Mouse (Mus musculus): ENCODE data around the gene Zfp488. TPM values are rescaled to one million over a fixed set of nuclear protein-coding genes. Genes with fewer than 3 reads are reported as not detected.

Gene Zfp488
- polyA plus RNA-seq, 1 experiment from 2014 or later = 0.06 TPM

DNA sequence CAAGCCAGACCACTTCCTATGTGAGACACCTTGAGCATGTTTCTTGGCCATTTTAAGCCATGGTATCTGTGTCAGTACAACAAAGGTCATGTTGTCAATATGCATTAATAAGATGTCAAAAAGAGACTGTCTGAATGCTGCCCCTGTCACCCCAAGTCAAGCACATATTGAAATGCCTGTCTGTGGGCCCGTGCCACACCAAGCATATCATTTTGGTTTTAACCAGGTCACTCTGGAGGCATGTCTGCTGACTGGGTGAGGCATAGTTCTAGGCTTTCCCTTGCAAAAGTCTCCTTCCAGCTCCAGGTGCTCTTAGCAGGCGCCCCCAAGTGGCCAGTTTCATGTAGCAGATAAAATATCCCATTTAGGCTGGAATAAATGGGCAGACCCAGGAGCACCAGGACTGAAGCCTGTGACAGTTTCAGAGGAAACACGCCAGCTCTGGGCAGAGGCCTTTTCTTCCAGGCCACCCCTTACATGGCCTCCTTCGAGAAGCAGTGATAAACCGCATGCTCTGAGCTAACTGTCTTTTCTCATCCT lies 44.7 kb downstream of the Zfp488 start:
- H3K9ac ChIP-seq (ENCODE audit: low read length) = no peak overlapping the region
- no peaks in the 10 kb centered on the region for H3K36me3 ChIP-seq (ENCODE audit: control insufficient read depth, insufficient read depth, low read length)
- H3K4me1 ChIP-seq (ENCODE audit: control insufficient read depth, insufficient read depth, low read length) = no peaks in the 10 kb centered on the region
- no peak overlapping the region for H3K4me3 ChIP-seq (replicated peaks; ENCODE audit: low read length)
- H3K4me2 ChIP-seq (ENCODE audit: low read depth, low read length) = no peak overlapping the region
- no peaks in the 10 kb centered on the region for H3K9me3 ChIP-seq (replicated peaks; ENCODE audit: control insufficient read depth, low read length)
- H3K27ac ChIP-seq (ENCODE audit: low read length) = no peak overlapping the region
- 43% methylated on average over 5 of the region's 5 CpGs for WGBS
- peaks cover 11% of the 10 kb centered on the region for H3K27me3 ChIP-seq (ENCODE audit: control insufficient read depth, insufficient read depth, low read length)
- no peak for ATAC-seq (ENCODE audit: insufficient read depth, low FRiP score)

DNA sequence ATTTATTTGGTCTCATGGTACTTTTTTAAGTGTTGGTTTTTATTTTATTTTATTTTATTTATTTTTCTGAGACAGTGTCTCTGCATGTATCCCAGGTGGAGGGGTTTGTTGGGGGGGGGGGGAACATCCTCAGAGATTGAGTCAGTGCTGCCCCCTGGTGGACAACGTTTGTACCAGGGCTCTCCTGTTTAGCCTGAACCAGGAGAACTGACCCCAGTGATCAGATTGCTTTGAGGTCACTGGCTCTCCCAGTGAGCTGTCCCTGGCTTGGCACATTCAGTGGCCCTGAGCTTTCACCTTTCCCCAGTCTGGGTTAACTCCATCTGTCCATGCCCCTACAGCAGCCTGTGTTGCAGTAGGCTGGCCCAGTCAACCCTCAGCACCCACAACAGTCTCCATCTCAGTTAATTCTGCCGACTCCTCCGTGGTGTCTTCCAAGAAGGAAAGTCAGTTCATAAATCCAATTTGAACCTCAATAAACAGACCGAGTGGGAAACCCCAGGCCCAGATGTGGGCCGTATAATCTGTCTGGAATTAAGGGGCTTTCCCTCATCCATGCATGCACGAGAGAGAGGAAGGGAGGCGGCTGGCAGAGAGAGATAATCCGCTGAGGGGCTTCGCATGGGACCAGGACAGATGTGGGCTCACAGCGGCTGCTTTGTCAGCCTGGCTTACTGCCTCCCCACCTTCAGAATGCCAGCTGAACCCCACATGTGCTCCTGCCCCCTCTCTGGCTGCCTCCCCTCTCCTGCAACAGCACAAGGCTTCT lies 45.4 kb downstream of the Zfp488 start:
- H3K27ac ChIP-seq (ENCODE audit: low read length) = no peak overlapping the region
- no peak overlapping the region for H3K9ac ChIP-seq (ENCODE audit: low read length)
- no peaks in the 10 kb centered on the region for H3K36me3 ChIP-seq (ENCODE audit: control insufficient read depth, insufficient read depth, low read length)
- ATAC-seq (ENCODE audit: insufficient read depth, low FRiP score) = no peak
- H3K27me3 ChIP-seq (ENCODE audit: control insufficient read depth, insufficient read depth, low read length) = peaks cover 11% of the 10 kb centered on the region
- no peaks in the 10 kb centered on the region for H3K9me3 ChIP-seq (replicated peaks; ENCODE audit: control insufficient read depth, low read length)
- 58% methylated on average over 10 of the region's 10 CpGs for WGBS
- no peak overlapping the region for H3K4me2 ChIP-seq (ENCODE audit: low read depth, low read length)
- H3K4me1 ChIP-seq (ENCODE audit: control insufficient read depth, insufficient read depth, low read length) = no peaks in the 10 kb centered on the region
- H3K4me3 ChIP-seq (replicated peaks; ENCODE audit: low read length) = no peak overlapping the region

DNA sequence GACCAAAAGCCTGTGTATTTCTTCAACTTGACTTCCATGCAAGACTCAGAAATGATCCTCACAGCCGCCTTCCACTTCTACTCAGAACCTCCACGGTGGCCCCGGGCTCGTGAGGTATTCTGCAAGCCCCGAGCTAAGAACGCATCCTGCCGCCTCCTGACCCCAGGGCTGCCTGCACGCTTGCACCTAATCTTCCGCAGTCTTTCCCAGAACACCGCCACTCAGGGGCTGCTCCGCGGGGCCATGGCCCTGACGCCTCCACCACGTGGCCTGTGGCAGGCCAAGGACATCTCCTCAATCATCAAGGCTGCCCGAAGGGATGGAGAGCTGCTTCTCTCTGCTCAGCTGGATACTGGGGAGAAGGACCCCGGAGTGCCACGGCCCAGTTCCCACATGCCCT lies 46.7 kb downstream of the Zfp488 start:
- Histone ChIP-seq H3K27me3 (ENCODE audit: control insufficient read depth, insufficient read depth, low read length) (peaks cover 19% of the 10 kb centered on the region), H3K9ac (ENCODE audit: low read length) (no peak overlapping the region), H3K9me3 (replicated peaks; ENCODE audit: control insufficient read depth, low read length) (no peaks in the 10 kb centered on the region), H3K27ac (ENCODE audit: low read length) (no peak overlapping the region), H3K4me3 (replicated peaks; ENCODE audit: low read length) (no peak overlapping the region), H3K4me1 (ENCODE audit: control insufficient read depth, insufficient read depth, low read length) (no peaks in the 10 kb centered on the region), H3K36me3 (ENCODE audit: control insufficient read depth, insufficient read depth, low read length) (no peaks in the 10 kb centered on the region), H3K4me2 (ENCODE audit: low read depth, low read length) (no peak overlapping the region)
- peak; percentile 33; the same call in 1 of the 2 replicates for ATAC-seq (ENCODE audit: insufficient read depth, low FRiP score)
- 48% methylated on average over 17 of the region's 17 CpGs for WGBS

DNA sequence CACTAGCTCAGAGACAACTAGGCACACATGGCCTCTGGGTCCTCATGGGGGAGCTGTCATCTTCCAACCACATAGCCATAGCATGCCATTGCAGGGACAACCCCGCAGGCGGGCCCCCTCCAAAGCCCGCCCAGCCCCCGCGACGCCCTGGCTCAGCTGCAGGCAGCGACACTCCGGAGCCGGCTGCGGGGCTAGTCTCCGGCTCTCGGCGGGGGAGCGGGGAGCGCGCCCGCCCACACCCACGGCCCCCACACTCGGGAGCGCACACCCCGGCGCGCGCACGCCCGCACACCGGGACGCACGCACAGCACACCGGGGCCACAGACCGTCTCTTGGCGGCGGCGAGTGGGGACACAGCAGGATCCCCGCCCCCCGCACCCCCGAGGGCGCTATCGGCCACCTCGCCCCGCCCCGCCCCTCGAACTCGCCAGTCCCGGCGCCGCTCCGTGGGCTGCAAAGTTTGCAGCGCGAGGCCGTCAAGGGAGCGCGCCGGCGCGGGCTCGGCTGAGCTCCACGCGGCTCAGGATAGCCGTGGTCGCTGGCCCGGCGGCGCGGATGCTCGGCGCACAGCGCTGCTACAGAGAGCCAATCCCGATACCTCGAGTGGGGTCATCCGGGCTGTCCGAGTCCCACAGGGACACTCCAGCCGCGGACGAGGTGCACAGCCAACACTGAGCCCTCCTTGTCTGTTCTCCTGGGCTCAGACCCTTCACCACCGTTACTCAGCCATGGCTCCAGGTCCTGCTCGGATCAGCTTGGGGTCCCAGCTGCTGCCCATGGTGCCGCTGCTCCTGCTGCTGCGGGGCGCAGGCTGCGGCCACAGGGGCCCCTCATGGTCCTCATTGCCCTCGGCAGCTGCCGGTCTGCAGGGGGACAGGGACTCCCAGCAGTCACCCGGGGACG lies 55.1 kb downstream of the Zfp488 start, which contains the start of gene Gdf10:
Gene Gdf10 (plus strand): TSS at position 420 of the 903 bp plus-strand sequence.
- no peaks in the 10 kb centered on the region for H3K9me3 ChIP-seq (replicated peaks; ENCODE audit: control insufficient read depth, low read length)
- H3K4me3 ChIP-seq (replicated peaks; ENCODE audit: low read length) = peak within 1 kb of the TSS; percentile 56
- peaks cover 4% of the 10 kb centered on the region; the same call in 1 of the 2 replicates for H3K4me1 ChIP-seq (ENCODE audit: control insufficient read depth, insufficient read depth, low read length)
- peak within 1 kb of the TSS; percentile 95 for H3K4me2 ChIP-seq (ENCODE audit: low read depth, low read length)
- H3K9ac ChIP-seq (ENCODE audit: low read length) = peak within 1 kb of the TSS; percentile 66
- H3K27me3 ChIP-seq (ENCODE audit: control insufficient read depth, insufficient read depth, low read length) = peaks cover 64% of the 10 kb centered on the region
- WGBS = 1% methylated on average over 85 of the region's 85 CpGs
- ATAC-seq (ENCODE audit: insufficient read depth, low FRiP score) = peak; percentile 78; the same call in 1 of the 2 replicates
- no peak within 1 kb of the TSS for H3K27ac ChIP-seq (ENCODE audit: low read length)
- H3K36me3 ChIP-seq (ENCODE audit: control insufficient read depth, insufficient read depth, low read length) = no peaks in the 10 kb centered on the region

DNA sequence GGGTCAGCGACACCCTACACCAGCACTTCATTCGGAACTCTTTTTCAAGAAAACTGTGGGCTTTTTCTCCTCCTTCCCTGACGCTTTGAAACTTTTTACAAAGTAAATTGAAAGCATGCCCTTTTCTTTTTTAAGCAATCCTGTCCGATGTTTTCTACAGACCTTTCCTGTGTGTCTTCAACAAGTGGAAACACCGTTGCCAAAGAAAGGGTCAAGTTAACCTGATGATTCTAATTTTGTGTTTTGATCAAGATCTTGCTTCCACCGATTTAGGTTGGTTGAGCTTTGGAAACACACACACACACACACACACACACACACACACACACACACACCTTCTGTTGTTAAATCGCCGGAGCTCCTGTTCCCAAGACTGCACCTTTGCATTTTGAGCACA lies 55.8 kb downstream of the Zfp488 start:
- Histone ChIP-seq H3K36me3 (ENCODE audit: control insufficient read depth, insufficient read depth, low read length) (no peaks in the 10 kb centered on the region), H3K27ac (ENCODE audit: low read length) (no peak overlapping the region), H3K4me2 (ENCODE audit: low read depth, low read length) (peak overlapping the region; percentile 95), H3K9me3 (replicated peaks; ENCODE audit: control insufficient read depth, low read length) (no peaks in the 10 kb centered on the region), H3K4me3 (replicated peaks; ENCODE audit: low read length) (peak overlapping the region; percentile 56), H3K4me1 (ENCODE audit: control insufficient read depth, insufficient read depth, low read length) (peaks cover 4% of the 10 kb centered on the region; the same call in 1 of the 2 replicates), H3K9ac (ENCODE audit: low read length) (peak overlapping the region; percentile 66; the same call in 1 of the 2 replicates), H3K27me3 (ENCODE audit: control insufficient read depth, insufficient read depth, low read length) (peaks cover 66% of the 10 kb centered on the region)
- 15% methylated on average over 8 of the region's 8 CpGs for WGBS
- no peak for ATAC-seq (ENCODE audit: insufficient read depth, low FRiP score)

DNA sequence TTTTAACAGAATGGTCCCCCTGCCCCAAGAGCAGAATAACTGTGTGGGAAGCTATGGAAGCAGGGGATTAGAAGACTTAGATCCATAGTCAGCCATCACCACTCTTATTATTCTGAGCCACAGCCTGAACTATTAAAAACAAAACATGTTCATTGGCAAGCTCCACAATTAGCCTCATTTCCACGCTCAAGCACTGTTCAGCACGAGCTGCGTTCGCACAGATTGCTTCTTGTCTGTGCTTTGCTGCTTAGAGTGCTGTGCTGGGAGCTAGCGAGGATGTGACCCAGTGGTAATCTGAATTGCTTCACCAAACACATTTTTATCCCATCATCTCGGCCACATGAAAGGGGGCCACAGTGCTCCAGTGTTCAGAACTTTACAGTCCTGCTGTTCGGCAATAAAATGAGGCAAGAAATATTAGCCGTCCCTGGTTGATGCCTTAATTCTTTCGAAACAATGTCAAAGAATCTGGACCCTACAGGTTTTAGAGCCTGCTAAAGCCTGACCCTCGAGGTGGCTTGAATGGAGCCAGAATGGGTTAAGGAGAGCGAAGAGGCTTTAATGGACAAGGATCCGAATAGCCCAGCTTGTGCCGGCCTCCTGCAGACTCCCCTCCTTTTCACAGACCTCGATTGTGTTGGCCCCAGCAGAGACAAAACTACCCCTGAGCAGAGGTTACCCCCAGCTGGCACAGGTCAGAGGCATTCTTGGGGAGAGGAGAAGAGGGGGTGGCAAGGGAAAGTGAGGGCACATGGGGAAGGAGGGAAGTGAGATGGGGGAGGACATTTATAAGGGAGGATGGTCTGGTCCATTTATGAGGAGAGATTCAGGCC lies 57.6 kb downstream of the Zfp488 start:
- 67% methylated on average over 14 of the region's 14 CpGs for WGBS
- H3K27me3 ChIP-seq (ENCODE audit: control insufficient read depth, insufficient read depth, low read length) = peaks cover 53% of the 10 kb centered on the region
- H3K4me1 ChIP-seq (ENCODE audit: control insufficient read depth, insufficient read depth, low read length) = peaks cover 4% of the 10 kb centered on the region; the same call in 1 of the 2 replicates
- no peak overlapping the region for H3K4me2 ChIP-seq (ENCODE audit: low read depth, low read length)
- H3K27ac ChIP-seq (ENCODE audit: low read length) = no peak overlapping the region
- no peak overlapping the region for H3K4me3 ChIP-seq (replicated peaks; ENCODE audit: low read length)
- no peak for ATAC-seq (ENCODE audit: insufficient read depth, low FRiP score)
- no peaks in the 10 kb centered on the region for H3K36me3 ChIP-seq (ENCODE audit: control insufficient read depth, insufficient read depth, low read length)
- H3K9ac ChIP-seq (ENCODE audit: low read length) = no peak overlapping the region
- H3K9me3 ChIP-seq (replicated peaks; ENCODE audit: control insufficient read depth, low read length) = no peaks in the 10 kb centered on the region

Other genes with a start within 250 kb of the Zfp488 start
- 5.3 and 6.3 TPM in 2 replicates for gene Gdf10, start 55.2 kb downstream of the Zfp488 start, polyA plus RNA-seq (2015; fragmentation: Nextera tagmentation; extraction: Ambion mirVana)
- 0.48 and 0.50 TPM in 2 replicates for gene Gdf2, start 37.7 kb downstream of the Zfp488 start, polyA plus RNA-seq (2015; fragmentation: Nextera tagmentation; extraction: Ambion mirVana)
- not detected in 2 replicates for gene Rbp3, start 24.8 kb downstream of the Zfp488 start, polyA plus RNA-seq (2015; fragmentation: Nextera tagmentation; extraction: Ambion mirVana)
- gene Gm30083, start 36.4 kb upstream of the Zfp488 start, polyA plus RNA-seq (2015; fragmentation: Nextera tagmentation; extraction: Ambion mirVana) = not detected in 2 replicates
- not detected in 2 replicates for gene Gm5460, start 38.0 kb upstream of the Zfp488 start, polyA plus RNA-seq (2015; fragmentation: Nextera tagmentation; extraction: Ambion mirVana)
- not detected in 2 replicates for gene Antxrl, start 73.9 kb upstream of the Zfp488 start, polyA plus RNA-seq (2015; fragmentation: Nextera tagmentation; extraction: Ambion mirVana)
- gene Anxa8, start 107.2 kb upstream of the Zfp488 start, polyA plus RNA-seq (2015; fragmentation: Nextera tagmentation; extraction: Ambion mirVana) = 56.1 and 63.4 TPM in 2 replicates
- 0.43 and 0.76 TPM in 2 replicates for gene A630023A22Rik, start 124.0 kb upstream of the Zfp488 start, polyA plus RNA-seq (2015; fragmentation: Nextera tagmentation; extraction: Ambion mirVana)
- gene Npy4r, start 173.7 kb upstream of the Zfp488 start, polyA plus RNA-seq (2015; fragmentation: Nextera tagmentation; extraction: Ambion mirVana) = 0.46 and 0.47 TPM in 2 replicates
- 0.29 and 0.31 TPM in 2 replicates for gene Gprin2, start 222.9 kb upstream of the Zfp488 start, polyA plus RNA-seq (2015; fragmentation: Nextera tagmentation; extraction: Ambion mirVana)
- gene Syt15, start 240.8 kb upstream of the Zfp488 start, polyA plus RNA-seq (2015; fragmentation: Nextera tagmentation; extraction: Ambion mirVana) = 1.4 and 1.6 TPM in 2 replicates

Measured in stomach, embryonic 16.5 days (tissue).